Mouse (Mus musculus) liver, embryonic 14.5 days (tissue): ENCODE results near the gene Anapc1.

Source experiments
- CTCF ChIP-seq: IDR thresholded peaks from 2 replicates; pipeline ENCODE4 v1.5.1; 2016; ENCODE audit warnings: antibody characterized with exemption, low read depth, control low read depth
- EP300 ChIP-seq: IDR thresholded peaks from 2 replicates; pipeline ENCODE4 v1.6.1; 2016; ENCODE audit warnings: antibody characterized with exemption, low read depth

DNA sequence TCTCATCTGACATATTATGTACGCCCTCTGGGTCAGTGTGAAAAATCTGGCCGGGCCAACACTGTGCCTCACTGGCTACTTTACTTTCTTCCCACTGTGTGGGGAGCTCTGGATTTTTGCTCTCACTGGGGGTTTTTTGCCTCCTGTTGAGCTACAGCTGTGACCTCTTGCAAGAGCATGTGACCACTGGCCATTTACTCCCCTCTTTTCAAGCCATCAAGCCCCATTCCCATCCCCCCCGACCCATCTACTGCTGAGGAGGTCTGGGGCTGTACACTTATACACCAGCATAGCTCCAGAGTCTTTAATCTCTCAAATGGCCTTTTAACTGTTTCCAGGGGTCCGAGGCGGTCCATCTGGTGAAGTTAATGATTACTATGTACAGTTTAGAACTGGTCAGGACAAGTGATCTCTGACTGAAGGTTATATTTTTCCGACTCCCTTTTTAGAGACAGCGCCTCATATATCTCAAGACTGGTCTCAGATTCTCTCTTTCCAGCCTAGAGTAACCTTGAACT, 27.6 kb upstream of the Anapc1 start:
- TF ChIP-seq CTCF (no peak), EP300 (no peak)
